Mouse (Mus musculus): Measurements from ENCODE around the gene Phldb2. TPM values are rescaled to one million over a fixed set of nuclear protein-coding genes. Genes with fewer than 3 reads are reported as not detected.

The Phldb2 gene
- total RNA-seq, 2 experiments from 2014 or later, result 16.4 to 17.3 TPM

GRCm38 (mm10) chr16:45714489-45715150, 238.8 kb downstream of the Phldb2 start:
- intact Hi-C loops (cut with DNase I), result no loop called here
- no peak for DNase-seq (ENCODE audit: low spot score)

- intact Hi-C loops (cut with DNase I), result no loop called here
- no peak for DNase-seq (ENCODE audit: low spot score)
Measured at GRCm38 (mm10) chr16:45713878-45714277, 239.5 kb downstream of the Phldb2 start.

GRCm38 (mm10) chr16:45713261-45713660, 240.1 kb downstream of the Phldb2 start:
- DNase-seq (ENCODE audit: low spot score), result no peak

GRCm38 (mm10) chr16:45711263-45711662, 242.1 kb downstream of the Phldb2 start:
- intact Hi-C loops (cut with DNase I), result no loop called here
- DNase-seq (ENCODE audit: low spot score), result no peak

More at GRCm38 (mm10) chr16:45713261-45713660, 240.1 kb downstream of the Phldb2 start:
- intact Hi-C loops (cut with DNase I), result no loop called here

GRCm38 (mm10) chr16:45699301-45699700, 254.1 kb downstream of the Phldb2 start:
- no peak for DNase-seq (ENCODE audit: low spot score)
- intact Hi-C loops (cut with DNase I), result no loop called here

GRCm38 (mm10) chr16:45697996-45698395, 255.4 kb downstream of the Phldb2 start:
- intact Hi-C loops (cut with DNase I), result no loop called here
- DNase-seq (ENCODE audit: low spot score), result no peak

Other genes starting within 250 kb of the Phldb2 start
- under 1 TPM; 0.60 to 0.61 TPM for gene Tagln3, start 229.0 kb downstream of the Phldb2 start, total RNA-seq (2021)
- gene Abhd10, start 210.6 kb downstream of the Phldb2 start, total RNA-seq (2021), result 10 to 100 TPM; 16.0 to 18.6 TPM
- gene Plcxd2, start 56.6 kb upstream of the Phldb2 start, total RNA-seq (2021), result under 1 TPM; 0.16 to 0.20 TPM
- under 1 TPM in 1 of 2 experiments, not detected in 1; 0.10 TPM for gene Cd96, start 166.7 kb upstream of the Phldb2 start, total RNA-seq (2021)
- 10 to 100 TPM; 12.4 to 12.7 TPM for gene Gm4737, start 201.5 kb upstream of the Phldb2 start, total RNA-seq (2021)